Mouse (Mus musculus): Measurements from ENCODE around the gene Sox8. TPM values are rescaled to one million over a fixed set of nuclear protein-coding genes. Genes with fewer than 3 reads are reported as not detected.

Sox8 gene
- polyA plus RNA-seq, 1 experiment from 2014 or later, result 2.4 TPM

GRCm38 (mm10) chr17:25608137-25608785 is 37.8 kb upstream of the Sox8 start:
- H3K9ac ChIP-seq (ENCODE audit: low read depth, low read length), result no peak overlapping the region
- WGBS, result 88% methylated on average over 11 of the region's 11 CpGs
- no peak overlapping the region for H3K27ac ChIP-seq (ENCODE audit: low read depth, low read length)
- H3K36me3 ChIP-seq (ENCODE audit: control insufficient read depth, insufficient read depth, low read length), result 0 out of 2 replicates have a peak, but pooled peaks cover 3% of the 10 kb centered on the region
- H3K4me2 ChIP-seq, result no peak overlapping the region
- no peak overlapping the region for H3K4me3 ChIP-seq (ENCODE audit: low read depth, low read length)
- peaks cover 7% of the 10 kb centered on the region for H3K4me1 ChIP-seq (replicated peaks; ENCODE audit: control insufficient read depth, insufficient read depth, low read length)
- H3K9me3 ChIP-seq (ENCODE audit: control insufficient read depth, low read length), result no peaks in the 10 kb centered on the region
- H3K27me3 ChIP-seq (replicated peaks; ENCODE audit: control insufficient read depth, insufficient read depth, low read length), result no peaks in the 10 kb centered on the region
- ATAC-seq (replicated peaks; ENCODE audit: low FRiP score), result no peak
- no peak for DNase-seq (ENCODE audit: low spot score)

GRCm38 (mm10) chr17:25604234-25604633 is 33.7 kb upstream of the Sox8 start:
- DNase-seq (ENCODE audit: low spot score) (no peak), ATAC-seq (replicated peaks; ENCODE audit: low FRiP score) (no peak)
- WGBS, result 47% methylated on average over 5 of the region's 5 CpGs
- no peak overlapping the region for H3K27ac ChIP-seq (ENCODE audit: low read depth, low read length)
- H3K4me1 ChIP-seq (replicated peaks; ENCODE audit: control insufficient read depth, insufficient read depth, low read length), result peaks cover 7% of the 10 kb centered on the region
- H3K27me3 ChIP-seq (replicated peaks; ENCODE audit: control insufficient read depth, insufficient read depth, low read length), result no peaks in the 10 kb centered on the region
- no peaks in the 10 kb centered on the region for H3K9me3 ChIP-seq (ENCODE audit: control insufficient read depth, low read length)
- H3K4me3 ChIP-seq (ENCODE audit: low read depth, low read length), result no peak overlapping the region
- H3K9ac ChIP-seq (ENCODE audit: low read depth, low read length), result no peak overlapping the region
- H3K36me3 ChIP-seq (ENCODE audit: control insufficient read depth, insufficient read depth, low read length), result no peaks in the 10 kb centered on the region
- no peak overlapping the region for H3K4me2 ChIP-seq

- ATAC-seq (replicated peaks; ENCODE audit: low FRiP score) (no peak), DNase-seq (ENCODE audit: low spot score) (no peak)
- H3K27me3 ChIP-seq (replicated peaks; ENCODE audit: control insufficient read depth, insufficient read depth, low read length), result no peaks in the 10 kb centered on the region
- no peaks in the 10 kb centered on the region for H3K36me3 ChIP-seq (ENCODE audit: control insufficient read depth, insufficient read depth, low read length)
- no peak overlapping the region for H3K4me3 ChIP-seq (ENCODE audit: low read depth, low read length)
- peaks cover 7% of the 10 kb centered on the region for H3K4me1 ChIP-seq (replicated peaks; ENCODE audit: control insufficient read depth, insufficient read depth, low read length)
- H3K27ac ChIP-seq (ENCODE audit: low read depth, low read length), result no peak overlapping the region
- WGBS, result 67% methylated on average over 8 of the region's 8 CpGs
- no peak overlapping the region for H3K9ac ChIP-seq (ENCODE audit: low read depth, low read length)
- H3K4me2 ChIP-seq, result no peak overlapping the region
- no peaks in the 10 kb centered on the region for H3K9me3 ChIP-seq (ENCODE audit: control insufficient read depth, low read length)
These were observed 31.9 kb upstream of the Sox8 start for GRCm38 (mm10) chr17:25602366-25602765.

GRCm38 (mm10) chr17:25597537-25597936 is 27.1 kb upstream of the Sox8 start:
- Histone ChIP-seq H3K4me3 (ENCODE audit: low read depth, low read length) (no peak overlapping the region), H3K36me3 (ENCODE audit: control insufficient read depth, insufficient read depth, low read length) (no peaks in the 10 kb centered on the region), H3K4me1 (replicated peaks; ENCODE audit: control insufficient read depth, insufficient read depth, low read length) (no peaks in the 10 kb centered on the region; the same call in 1 of the 2 replicates), H3K9me3 (ENCODE audit: control insufficient read depth, low read length) (no peaks in the 10 kb centered on the region), H3K9ac (ENCODE audit: low read depth, low read length) (no peak overlapping the region), H3K27me3 (replicated peaks; ENCODE audit: control insufficient read depth, insufficient read depth, low read length) (no peaks in the 10 kb centered on the region), H3K27ac (ENCODE audit: low read depth, low read length) (no peak overlapping the region), H3K4me2 (no peak overlapping the region)
- DNase-seq (ENCODE audit: low spot score) (no peak), ATAC-seq (replicated peaks; ENCODE audit: low FRiP score) (no peak)
- 69% methylated on average over 3 of the region's 3 CpGs for WGBS

GRCm38 (mm10) chr17:25595495-25595894 is 25.0 kb upstream of the Sox8 start:
- 77% methylated on average over 5 of the region's 5 CpGs for WGBS
- H3K27ac ChIP-seq (ENCODE audit: low read depth, low read length), result no peak overlapping the region
- DNase-seq (ENCODE audit: low spot score) (no peak), ATAC-seq (replicated peaks; ENCODE audit: low FRiP score) (no peak)
- no peaks in the 10 kb centered on the region for H3K9me3 ChIP-seq (ENCODE audit: control insufficient read depth, low read length)
- no peak overlapping the region for H3K4me3 ChIP-seq (ENCODE audit: low read depth, low read length)
- H3K9ac ChIP-seq (ENCODE audit: low read depth, low read length), result no peak overlapping the region
- no peak overlapping the region for H3K4me2 ChIP-seq
- peaks cover 6% of the 10 kb centered on the region for H3K36me3 ChIP-seq (ENCODE audit: control insufficient read depth, insufficient read depth, low read length)
- H3K27me3 ChIP-seq (replicated peaks; ENCODE audit: control insufficient read depth, insufficient read depth, low read length), result no peaks in the 10 kb centered on the region
- no peaks in the 10 kb centered on the region for H3K4me1 ChIP-seq (replicated peaks; ENCODE audit: control insufficient read depth, insufficient read depth, low read length)

- H3K9me3 ChIP-seq (ENCODE audit: control insufficient read depth, low read length), result no peaks in the 10 kb centered on the region
- H3K4me3 ChIP-seq (ENCODE audit: low read depth, low read length), result no peak overlapping the region
- no peak overlapping the region for H3K27ac ChIP-seq (ENCODE audit: low read depth, low read length)
- no peaks in the 10 kb centered on the region for H3K27me3 ChIP-seq (replicated peaks; ENCODE audit: control insufficient read depth, insufficient read depth, low read length)
- H3K36me3 ChIP-seq (ENCODE audit: control insufficient read depth, insufficient read depth, low read length), result peaks cover 9% of the 10 kb centered on the region
- no peak for ATAC-seq (replicated peaks; ENCODE audit: low FRiP score)
- no peak for DNase-seq (ENCODE audit: low spot score)
- H3K9ac ChIP-seq (ENCODE audit: low read depth, low read length), result no peak overlapping the region
- no peak overlapping the region for H3K4me2 ChIP-seq
- H3K4me1 ChIP-seq (replicated peaks; ENCODE audit: control insufficient read depth, insufficient read depth, low read length), result no peaks in the 10 kb centered on the region
- WGBS, result 72% methylated on average over 22 of the region's 22 CpGs
These were observed 23.1 kb upstream of the Sox8 start for GRCm38 (mm10) chr17:25593411-25594261.

- no peaks in the 10 kb centered on the region for H3K4me1 ChIP-seq (replicated peaks; ENCODE audit: control insufficient read depth, insufficient read depth, low read length)
- H3K4me2 ChIP-seq, result no peak overlapping the region
- H3K27me3 ChIP-seq (replicated peaks; ENCODE audit: control insufficient read depth, insufficient read depth, low read length), result no peaks in the 10 kb centered on the region
- H3K27ac ChIP-seq (ENCODE audit: low read depth, low read length), result no peak overlapping the region
- no peak overlapping the region for H3K4me3 ChIP-seq (ENCODE audit: low read depth, low read length)
- no peak for DNase-seq (ENCODE audit: low spot score)
- no peak for ATAC-seq (replicated peaks; ENCODE audit: low FRiP score)
- H3K36me3 ChIP-seq (ENCODE audit: control insufficient read depth, insufficient read depth, low read length), result peaks cover 9% of the 10 kb centered on the region
- 83% methylated on average over 6 of the region's 6 CpGs for WGBS
- H3K9ac ChIP-seq (ENCODE audit: low read depth, low read length), result no peak overlapping the region
- H3K9me3 ChIP-seq (ENCODE audit: control insufficient read depth, low read length), result no peaks in the 10 kb centered on the region
These were observed 21.9 kb upstream of the Sox8 start for GRCm38 (mm10) chr17:25592336-25592735.

- no peak for DNase-seq (ENCODE audit: low spot score)
- peaks cover 9% of the 10 kb centered on the region for H3K36me3 ChIP-seq (ENCODE audit: control insufficient read depth, insufficient read depth, low read length)
- WGBS, result 81% methylated on average over 4 of the region's 4 CpGs
- H3K9me3 ChIP-seq (ENCODE audit: control insufficient read depth, low read length), result no peaks in the 10 kb centered on the region
- no peak overlapping the region for H3K4me3 ChIP-seq (ENCODE audit: low read depth, low read length)
- no peaks in the 10 kb centered on the region for H3K27me3 ChIP-seq (replicated peaks; ENCODE audit: control insufficient read depth, insufficient read depth, low read length)
- no peak overlapping the region for H3K4me2 ChIP-seq
- ATAC-seq (replicated peaks; ENCODE audit: low FRiP score), result no peak
- no peak overlapping the region for H3K27ac ChIP-seq (ENCODE audit: low read depth, low read length)
- no peaks in the 10 kb centered on the region for H3K4me1 ChIP-seq (replicated peaks; ENCODE audit: control insufficient read depth, insufficient read depth, low read length)
- no peak overlapping the region for H3K9ac ChIP-seq (ENCODE audit: low read depth, low read length)
These were observed 20.5 kb upstream of the Sox8 start for GRCm38 (mm10) chr17:25590985-25591384.

GRCm38 (mm10) chr17:25590068-25590467 is 19.6 kb upstream of the Sox8 start:
- no peak overlapping the region for H3K9ac ChIP-seq (ENCODE audit: low read depth, low read length)
- no peak overlapping the region for H3K4me3 ChIP-seq (ENCODE audit: low read depth, low read length)
- 88% methylated on average over 6 of the region's 6 CpGs for WGBS
- H3K27me3 ChIP-seq (replicated peaks; ENCODE audit: control insufficient read depth, insufficient read depth, low read length), result no peaks in the 10 kb centered on the region
- peaks cover 9% of the 10 kb centered on the region for H3K36me3 ChIP-seq (ENCODE audit: control insufficient read depth, insufficient read depth, low read length)
- H3K9me3 ChIP-seq (ENCODE audit: control insufficient read depth, low read length), result no peaks in the 10 kb centered on the region
- H3K4me1 ChIP-seq (replicated peaks; ENCODE audit: control insufficient read depth, insufficient read depth, low read length), result no peaks in the 10 kb centered on the region
- no peak for DNase-seq (ENCODE audit: low spot score)
- H3K4me2 ChIP-seq, result no peak overlapping the region
- ATAC-seq (replicated peaks; ENCODE audit: low FRiP score), result no peak
- H3K27ac ChIP-seq (ENCODE audit: low read depth, low read length), result no peak overlapping the region
